Mouse (Mus musculus) stomach, postnatal 0 days (tissue): Measurements from ENCODE around the gene Plekhg3.

Source experiments
- CTCF ChIP-seq: IDR thresholded peaks from 2 replicates; pipeline ENCODE4 v1.5.1; 2016; ENCODE audit warnings: antibody characterized with exemption, low read depth, mild to moderate bottlenecking, moderate library complexity
- EP300 ChIP-seq: optimal IDR thresholded peaks from 2 replicates; pipeline ENCODE3; 2016; ENCODE audit warnings: antibody characterized with exemption

- no peak for TF ChIP-seq CTCF
- TF ChIP-seq EP300: no peak
Measured at GRCm38 (mm10) chr12:76619847-76620246, 89.2 kb downstream of the Plekhg3 start.
